Mouse (Mus musculus) adrenal gland (tissue): ENCODE results near the gene Cry1.

ENCODE experiments used
- intact Hi-C: fragments of 180-260 bp; cut with DNase I; formaldehyde crosslinking; loops from one replicate; pipeline ENCODE4 v1.15.1; 2025

Cry1 gene

DNA sequence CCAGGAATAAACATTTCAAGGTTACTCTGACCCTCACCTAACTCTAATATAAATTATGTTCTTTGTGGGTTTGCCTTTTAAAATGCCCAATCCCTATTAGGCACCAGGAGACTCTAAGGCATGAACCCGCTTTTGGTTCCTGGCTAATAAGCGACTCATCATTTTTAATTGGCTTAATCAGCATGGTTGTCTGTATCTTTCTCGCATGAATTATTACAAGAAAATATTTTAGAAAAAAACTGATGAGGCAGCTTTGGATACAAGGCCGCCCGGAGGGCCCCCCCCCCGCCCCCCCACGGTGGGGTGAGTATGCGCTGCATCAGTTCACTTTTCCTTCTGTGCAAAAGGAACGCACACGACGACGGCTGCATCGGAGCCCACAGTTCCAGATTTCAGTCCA, 20.1 kb downstream of the Cry1 start:
- intact Hi-C loops: no loop called here

DNA sequence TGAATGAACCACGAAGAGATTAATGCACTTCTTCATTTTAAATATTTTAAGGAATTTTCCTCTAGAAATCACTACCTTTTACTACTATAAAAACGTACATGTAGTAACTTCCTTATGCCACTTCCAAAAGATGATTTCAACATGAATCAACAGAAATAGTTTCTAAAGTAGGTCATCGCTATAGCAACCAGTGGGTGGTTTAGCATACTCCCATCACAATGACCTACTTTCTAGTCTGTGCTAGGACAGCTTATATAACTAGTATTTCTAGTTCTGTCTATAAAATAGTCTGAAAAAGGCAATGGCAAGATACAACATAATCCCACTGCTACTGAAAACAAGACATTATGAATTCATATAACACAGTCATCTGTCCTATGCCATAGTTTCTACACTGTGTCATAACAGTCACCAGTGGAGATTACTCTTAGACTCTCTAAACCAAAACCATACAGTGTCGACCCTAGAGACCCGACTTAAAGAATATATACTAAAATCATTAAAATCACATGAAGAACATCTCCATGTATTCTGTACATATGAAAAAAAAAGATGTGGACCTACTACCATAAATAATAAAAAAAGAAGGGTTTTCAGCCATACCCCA, 23.0 kb downstream of the Cry1 start:
- intact Hi-C loops: no loop called here

DNA sequence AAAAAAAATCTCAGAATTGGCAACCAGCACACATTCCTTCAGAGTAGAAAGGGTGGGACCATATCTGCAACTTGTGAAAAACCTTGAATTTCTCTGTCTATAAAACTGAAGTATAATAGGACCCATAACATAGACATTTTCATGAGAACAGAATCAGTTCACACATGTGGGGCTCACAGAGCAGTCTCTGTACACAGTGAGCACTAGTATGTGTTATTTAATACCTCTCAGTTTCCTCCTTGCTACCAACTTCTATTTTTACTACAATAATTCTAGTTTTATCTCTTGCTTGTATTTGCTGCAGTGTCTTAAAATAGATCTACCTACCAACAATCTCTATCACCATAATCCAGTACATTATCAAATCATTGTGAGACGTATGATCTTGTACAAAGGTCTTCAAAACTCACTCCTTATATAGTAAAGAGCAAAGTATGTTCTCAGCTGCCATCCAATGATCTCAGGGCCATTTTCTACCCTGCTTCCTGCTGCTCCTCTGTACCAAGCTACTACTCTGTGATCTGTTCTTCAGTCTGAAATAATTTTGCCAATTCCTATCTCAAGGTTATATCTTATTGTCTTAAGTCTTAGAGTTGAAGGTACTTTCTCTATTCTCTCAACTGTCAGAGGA, 24.8 kb downstream of the Cry1 start:
- intact Hi-C loops: no loop called here

DNA sequence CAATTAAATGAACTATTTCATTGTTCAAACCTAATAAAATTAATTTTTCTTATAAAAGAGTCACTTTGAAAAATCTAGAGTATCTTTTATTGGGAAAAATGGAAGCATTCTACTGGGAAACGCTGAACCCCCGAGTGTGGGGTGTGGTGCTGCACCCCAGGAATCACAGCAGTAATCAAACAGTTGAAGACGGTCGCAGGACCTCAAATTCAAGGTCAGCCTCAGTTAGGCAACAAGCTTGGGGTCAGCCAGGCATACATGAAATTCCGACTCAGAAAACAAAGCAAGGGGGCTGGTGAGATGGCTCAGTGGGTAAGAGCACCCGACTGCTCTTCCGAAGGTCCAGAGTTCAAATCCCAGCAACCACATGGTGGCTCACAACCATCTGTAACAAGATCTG, 27.4 kb downstream of the Cry1 start:
- intact Hi-C loops: no loop called here

DNA sequence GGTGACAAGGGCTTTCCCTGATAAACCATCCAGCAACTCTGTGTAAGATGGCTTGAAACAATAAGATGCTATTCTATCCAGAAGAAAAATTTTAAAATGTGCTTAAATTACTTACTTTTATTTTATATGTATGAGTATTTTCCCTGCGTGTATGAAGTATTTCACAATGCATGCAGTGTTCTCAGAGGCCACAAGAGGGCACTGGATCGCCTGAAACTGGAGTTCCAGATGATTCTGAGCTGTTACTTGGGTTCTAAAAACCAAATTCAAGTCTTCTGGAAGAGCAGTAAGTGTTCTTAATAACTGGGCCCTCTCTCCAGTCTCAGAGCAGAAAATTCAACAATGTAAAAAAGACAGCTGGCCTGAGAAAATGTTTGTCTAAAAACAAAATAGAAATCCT, 30.7 kb downstream of the Cry1 start:
- intact Hi-C loops: no loop called here

DNA sequence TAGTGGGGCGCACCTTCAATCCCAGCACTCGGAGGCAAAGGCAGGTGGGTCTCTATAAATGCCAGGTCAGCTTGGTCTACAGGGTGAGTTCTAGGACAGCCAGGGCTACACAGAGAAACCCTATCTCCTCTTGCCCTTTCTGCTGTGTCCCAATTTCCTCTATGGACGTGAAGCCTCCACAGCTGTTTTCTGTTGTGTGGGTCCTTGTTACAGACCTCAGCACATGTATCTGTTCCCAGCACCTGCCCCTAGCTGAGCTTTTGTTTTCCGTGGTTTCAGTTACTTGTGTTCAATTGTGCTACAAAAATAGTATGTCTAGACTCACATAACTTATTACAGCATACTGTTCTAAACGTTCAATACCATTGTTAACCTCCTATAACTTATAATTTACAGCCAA, 35.6 kb downstream of the Cry1 start:
- intact Hi-C loops: no loop called here

DNA sequence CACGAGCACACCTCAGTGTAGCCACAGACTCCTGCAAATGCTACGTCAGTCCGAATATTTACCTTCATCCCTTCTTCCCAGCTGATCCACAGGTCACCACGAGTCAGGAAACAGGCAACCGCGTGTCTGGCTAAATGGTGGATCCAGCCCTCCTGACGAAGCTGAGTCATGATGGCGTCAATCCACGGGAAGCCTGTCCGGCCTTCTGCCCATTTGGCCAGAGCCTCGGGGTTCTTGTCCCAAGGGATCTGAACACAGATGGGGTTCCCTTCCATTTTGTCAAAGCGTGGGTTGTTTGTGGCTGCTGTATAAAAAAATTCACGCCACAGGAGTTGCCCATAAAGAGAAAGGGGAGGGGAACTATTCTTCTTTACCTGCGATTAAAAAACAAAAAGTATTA, 38.6 kb downstream of the Cry1 start:
- intact Hi-C loops: no loop called here

DNA sequence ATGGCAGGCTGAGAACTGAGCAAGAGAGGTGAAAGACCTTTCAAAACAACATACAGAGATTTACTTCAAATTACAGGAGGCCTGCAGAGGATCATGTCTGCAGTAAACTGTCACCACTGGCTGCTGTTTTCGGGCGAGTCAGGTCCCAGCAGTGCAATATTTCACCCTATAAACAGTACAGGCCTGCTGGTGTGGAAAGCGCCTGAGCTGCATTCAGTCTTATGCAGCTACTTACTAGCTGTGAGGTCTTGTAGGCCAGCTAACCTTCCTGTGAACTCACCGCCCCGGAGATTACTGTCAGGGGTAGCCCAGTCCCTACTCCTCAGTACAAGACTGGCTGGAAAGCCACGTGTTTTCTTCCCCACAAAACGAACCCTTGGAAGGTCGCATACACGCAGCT, 43.4 kb downstream of the Cry1 start:
- intact Hi-C loops: no loop called here

DNA sequence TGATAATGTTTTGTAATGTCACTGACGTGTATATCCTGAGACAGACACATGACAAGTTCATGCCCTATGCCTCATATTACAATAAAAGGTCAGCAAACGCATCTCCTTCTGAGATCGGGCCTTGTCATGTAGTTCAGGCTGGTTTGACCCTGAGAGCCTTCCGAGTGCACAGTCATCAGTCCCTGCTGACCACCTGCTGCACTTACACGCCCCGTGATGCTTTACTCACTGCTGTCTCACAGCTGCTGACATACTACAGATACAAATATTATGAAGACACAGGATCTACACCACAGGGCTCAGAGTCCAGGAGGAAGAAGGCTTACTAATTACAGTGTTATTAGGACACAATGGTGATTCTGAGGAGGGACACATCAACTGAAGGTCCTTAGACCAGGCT, 48.3 kb downstream of the Cry1 start:
- intact Hi-C loops: no loop called here

DNA sequence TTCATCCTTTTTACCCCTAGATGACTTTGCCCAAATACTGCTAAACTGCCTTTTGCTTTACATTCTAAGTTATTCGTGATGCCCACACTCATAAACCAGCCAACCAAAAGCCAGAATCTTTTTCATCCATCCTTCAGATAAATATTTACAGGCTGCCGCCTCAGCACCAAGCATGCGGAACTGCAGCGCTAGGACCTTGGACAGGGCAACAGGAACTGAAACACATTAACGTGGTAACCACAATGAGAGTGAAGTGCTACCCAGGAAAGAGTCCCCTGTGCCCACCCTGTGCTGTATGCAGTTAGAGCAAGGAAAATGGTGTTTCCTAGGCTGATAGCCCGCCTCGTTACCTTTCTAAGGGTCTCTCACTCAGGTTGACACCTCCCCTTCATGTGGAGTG, 56.4 kb downstream of the Cry1 start:
- intact Hi-C loops: no loop called here

DNA sequence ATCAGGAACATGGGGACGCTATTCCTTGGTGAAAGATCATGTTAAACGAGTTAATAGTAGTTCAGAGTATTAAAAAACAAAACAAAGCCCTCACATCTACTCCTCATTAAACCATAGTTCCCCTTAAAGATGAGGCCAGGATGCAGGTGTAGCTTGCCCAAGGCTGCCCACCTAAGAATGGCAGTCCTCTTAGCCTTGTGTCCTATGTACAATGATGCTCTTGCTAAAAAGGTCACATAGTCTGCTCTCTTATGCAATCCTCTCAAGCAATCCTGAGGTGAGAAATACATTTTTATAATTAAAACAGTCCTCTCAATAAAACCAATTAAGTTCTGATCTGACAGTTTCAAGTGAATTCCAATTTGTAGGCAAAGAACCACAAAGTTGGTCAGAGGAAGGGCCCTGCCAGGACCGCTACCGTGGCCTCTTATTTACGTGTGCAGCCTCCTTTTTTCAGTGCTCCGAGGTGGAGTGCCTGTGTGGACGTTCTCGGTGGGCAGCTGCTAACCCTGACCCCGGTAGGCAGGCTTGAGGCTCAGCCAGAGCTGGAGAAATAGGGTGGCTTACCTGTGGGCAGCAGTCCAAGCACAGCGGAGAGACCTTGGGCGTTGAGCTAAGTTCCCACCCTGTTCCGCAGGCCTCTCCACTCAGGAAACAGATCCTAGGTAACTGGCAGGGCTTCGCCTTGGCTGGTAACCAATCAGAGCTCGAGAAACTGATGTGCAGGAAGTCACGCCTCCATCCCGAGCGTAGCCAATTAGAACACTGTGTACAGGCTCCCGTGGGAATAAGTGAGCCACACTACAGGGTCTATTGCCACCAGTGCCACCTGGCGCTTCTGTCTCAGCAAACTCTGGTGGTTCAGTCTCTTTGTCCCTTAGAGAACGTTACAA, 57.2 kb downstream of the Cry1 start, which contains the start of gene Mterf2:
TSS of gene Mterf2 (minus strand) at position 633 of the 893 bp plus-strand sequence.
- intact Hi-C loops: no loop called here

DNA sequence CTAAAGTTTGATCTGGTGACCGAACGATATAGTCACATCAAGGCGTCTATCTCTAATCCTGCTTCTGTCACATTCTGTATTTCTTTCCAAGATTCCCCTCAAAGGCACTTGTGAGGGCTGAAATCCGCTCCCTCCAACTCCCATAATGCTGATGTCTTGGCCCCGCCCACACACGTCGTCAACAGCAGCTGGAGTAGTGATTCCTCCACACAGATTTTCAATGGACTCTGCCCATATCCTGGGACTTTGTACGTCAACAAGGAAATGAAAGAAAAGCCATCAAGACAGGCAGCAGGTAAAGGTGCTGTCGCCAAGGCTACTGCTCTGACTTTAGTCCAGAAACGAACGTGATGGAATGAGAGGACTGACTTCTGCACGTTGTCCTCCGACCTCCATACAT, 59.7 kb downstream of the Cry1 start:
- intact Hi-C loops: no loop called here

DNA sequence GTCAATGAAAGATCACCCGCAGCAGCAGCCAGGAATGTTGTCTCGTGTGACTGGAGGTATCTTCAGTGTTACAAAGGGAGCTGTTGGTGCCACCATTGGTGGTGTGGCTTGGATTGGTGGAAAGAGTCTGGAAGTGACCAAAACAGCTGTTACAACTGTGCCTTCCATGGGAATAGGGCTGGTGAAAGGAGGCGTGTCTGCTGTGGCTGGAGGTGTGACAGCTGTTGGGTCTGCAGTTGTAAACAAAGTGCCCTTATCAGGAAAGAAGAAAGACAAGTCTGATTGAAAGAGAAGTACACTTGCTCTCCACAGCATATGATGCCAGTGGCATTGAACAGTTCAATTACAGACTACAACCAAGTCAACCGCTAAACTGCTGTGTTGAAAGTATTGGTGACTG, 70.5 kb downstream of the Cry1 start:
- intact Hi-C loops: no loop called here

DNA sequence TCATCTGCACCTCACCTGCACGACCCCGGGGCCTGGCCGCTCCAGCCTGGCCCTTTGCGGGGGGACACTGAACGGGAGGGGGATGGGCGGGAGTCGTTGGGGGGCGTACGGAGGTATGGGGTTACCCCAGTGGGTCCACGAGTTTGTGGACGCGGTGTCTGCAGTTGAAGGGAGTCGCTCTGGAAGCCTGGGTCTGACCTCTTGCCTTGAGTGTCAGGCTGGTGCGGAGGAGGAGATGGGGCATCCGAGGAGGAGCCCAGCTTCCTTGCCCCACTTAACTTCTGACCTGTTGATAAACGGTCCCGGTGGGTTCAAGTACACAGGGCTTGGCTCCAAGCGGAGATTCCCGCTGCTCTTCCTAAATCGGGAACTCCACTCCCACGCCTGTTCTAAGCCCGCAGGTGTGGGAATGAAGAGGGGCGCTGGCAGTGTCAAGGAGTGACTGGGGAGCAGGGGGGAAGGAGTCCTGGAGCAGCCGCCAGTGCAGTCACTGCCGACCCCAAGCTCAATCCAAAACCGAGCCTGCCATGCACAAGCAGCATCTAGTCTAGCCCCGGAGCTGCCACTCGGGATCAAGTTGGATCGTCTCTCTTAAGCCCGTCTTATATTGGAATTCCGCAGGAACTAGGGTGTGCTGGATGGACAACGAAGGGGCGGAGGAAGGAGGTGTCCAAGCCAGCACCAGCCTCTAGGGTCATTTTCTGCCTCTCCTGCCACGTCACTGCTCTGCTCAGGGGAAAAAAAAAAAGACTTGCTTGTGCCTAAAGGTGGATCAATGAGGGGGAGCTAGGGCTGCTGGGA, 81.6 kb downstream of the Cry1 start:
- intact Hi-C loops: no loop called here

DNA sequence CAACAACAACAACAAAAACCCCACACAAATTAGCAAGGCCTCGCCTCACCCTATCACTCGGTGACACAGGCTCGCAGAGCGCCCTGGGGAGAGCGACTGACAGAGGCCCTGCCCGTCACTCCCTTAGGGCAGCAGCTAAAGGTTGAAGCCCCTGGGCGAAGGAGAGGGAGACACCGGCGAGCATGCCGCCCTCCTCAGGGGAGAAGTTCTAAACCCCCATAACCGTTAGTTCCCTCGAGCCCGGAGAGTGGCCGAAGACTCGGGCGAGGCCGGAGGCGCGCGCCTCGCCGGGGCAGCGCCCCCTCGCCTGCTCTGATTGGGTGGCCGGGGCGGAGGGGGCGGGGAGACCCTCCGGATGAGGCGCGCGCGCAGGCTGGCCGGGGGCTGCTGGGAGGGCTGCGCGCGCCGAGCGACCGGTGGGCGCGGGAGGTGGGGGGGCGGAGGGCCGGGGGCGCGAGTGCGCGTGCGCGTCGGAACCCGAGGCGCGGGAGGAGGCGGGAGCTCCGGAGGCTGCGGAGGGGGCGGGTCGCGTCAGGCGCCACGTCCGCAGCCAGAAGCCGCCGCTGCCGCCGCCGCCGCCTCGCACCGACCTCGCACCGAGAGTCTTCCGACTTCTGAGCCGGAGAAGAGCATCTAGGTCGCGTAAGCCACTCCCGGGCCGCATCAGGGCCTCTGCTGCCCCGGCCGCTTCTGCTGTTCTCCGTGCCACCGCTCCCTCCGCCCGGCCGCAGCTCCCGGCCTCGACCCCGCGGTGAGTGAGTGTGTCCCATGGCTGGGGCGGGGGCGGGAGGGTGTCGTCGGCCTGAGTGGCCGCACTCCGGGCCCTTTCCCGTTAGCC, 82.4 kb downstream of the Cry1 start, which contains the start of the genes Fhl4 and Tmem263:
TSS of gene Fhl4 (minus strand) at position 249 of the 838 bp plus-strand sequence.
TSS of gene Tmem263 (plus strand) at position 381 of the 838 bp plus-strand sequence.
- intact Hi-C loops: no loop called here

DNA sequence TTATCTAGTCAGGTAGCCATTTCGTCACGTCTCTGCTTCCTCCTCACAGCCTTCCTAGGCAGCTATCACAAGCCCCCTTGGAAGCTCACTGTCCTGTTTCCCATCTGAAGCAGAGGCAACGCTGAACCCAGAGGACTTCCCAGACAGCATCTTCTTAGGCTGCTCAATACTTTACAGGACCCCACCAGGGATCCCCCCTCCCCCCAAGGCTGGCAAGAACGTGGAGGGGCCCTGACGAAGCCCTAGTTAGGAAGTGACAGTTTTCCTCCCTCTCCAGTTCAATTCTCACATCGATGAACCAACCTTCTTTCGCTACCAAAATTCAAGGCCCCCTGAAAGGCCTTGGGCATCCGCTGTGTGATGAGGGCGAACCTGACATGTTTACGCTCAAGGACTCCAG, 83.0 kb downstream of the Cry1 start:
- intact Hi-C loops: no loop called here
